Mouse (Mus musculus) myocyte (in vitro differentiated cells): ENCODE measurements around the gene 4931428L18Rik. TPM values are rescaled to one million over a fixed set of nuclear protein-coding genes. Genes with fewer than 3 reads are reported as not detected.

Experiments used
- H3K27me3 ChIP-seq: one replicate; pipeline ENCODE4 v1.6.1; 2011; ENCODE audit not compliant: control insufficient read depth, insufficient read depth, insufficient read length
- H3K36me3 ChIP-seq: one replicate; pipeline ENCODE4 v1.6.1; 2011; ENCODE audit not compliant: control insufficient read depth, insufficient read depth
- H3K4me2 ChIP-seq: one replicate; pipeline ENCODE4 v1.6.1; 2011; ENCODE audit warnings: low read depth, control low read depth
- H3K4me3 ChIP-seq: one replicate; pipeline ENCODE4 v1.5.1; 2011; ENCODE audit warnings: mild to moderate bottlenecking, control low read depth, moderate library complexity
- H3K79me2 ChIP-seq: one replicate; pipeline ENCODE4 v1.6.1; 2011; ENCODE audit not compliant: control insufficient read depth, insufficient read depth
- H3ac ChIP-seq: one replicate; pipeline ENCODE4 v1.6.1; 2011; ENCODE audit not compliant: control insufficient read depth, insufficient read length
- CEBPB ChIP-seq: IDR thresholded peaks from 2 replicates; pipeline ENCODE4 v1.6.1; 2011; ENCODE audit warnings: mild to moderate bottlenecking, moderate library complexity; ENCODE audit not compliant: poor library complexity, insufficient read depth, severe bottlenecking
- E2F4 ChIP-seq: IDR thresholded peaks from one replicate; pipeline ENCODE4 v1.6.1; 2011; ENCODE audit warnings: mild to moderate bottlenecking, control low read depth, moderate library complexity; ENCODE audit not compliant: insufficient read depth
- MAX ChIP-seq: IDR thresholded peaks from one replicate; pipeline ENCODE4 v1.6.1; 2011; ENCODE audit warnings: low read depth, mild to moderate bottlenecking, control low read depth
- MYOD1 ChIP-seq, 3 experiments: IDR thresholded peaks; one replicate each; pipeline ENCODE4 v1.6.1; 2011; ENCODE audit warnings: control low read depth in 2 of 3, low read depth in 2 of 3, mild to moderate bottlenecking in 2 of 3, moderate library complexity in 1 of 3; ENCODE audit not compliant: insufficient read length in 2 of 3, control insufficient read depth in 1 of 3
- MYOG ChIP-seq, 3 experiments: IDR thresholded peaks; one replicate each; pipeline ENCODE4 v1.6.1; 2011; ENCODE audit warnings: control low read depth in 2 of 3, low read depth in 2 of 3, mild to moderate bottlenecking in 2 of 3; ENCODE audit not compliant: insufficient read length in 2 of 3, control insufficient read depth in 1 of 3, insufficient read depth in 1 of 3
- POLR2A ChIP-seq: IDR thresholded peaks from one replicate; pipeline ENCODE4 v1.6.1; 2011; ENCODE audit warnings: low read depth, mild to moderate bottlenecking, control low read depth, moderate library complexity; ENCODE audit not compliant: insufficient read length
- POLR2AphosphoS2 ChIP-seq: IDR thresholded peaks from one replicate; pipeline ENCODE4 v1.6.1; 2011; ENCODE audit warnings: low read depth, control low read depth; ENCODE audit not compliant: insufficient read length
- REST ChIP-seq: IDR thresholded peaks from one replicate; pipeline ENCODE4 v1.6.1; 2011; ENCODE audit warnings: mild to moderate bottlenecking, control low read depth, moderate library complexity; ENCODE audit not compliant: insufficient read depth, insufficient read length
- SRF ChIP-seq: IDR thresholded peaks from one replicate; pipeline ENCODE4 v1.6.1; 2011; ENCODE audit warnings: low read depth; ENCODE audit not compliant: control insufficient read depth, insufficient read length
- TCF12 ChIP-seq: IDR thresholded peaks from one replicate; pipeline ENCODE4 v1.6.1; 2011; ENCODE audit warnings: mild to moderate bottlenecking, control low read depth; ENCODE audit not compliant: poor library complexity, insufficient read depth, severe bottlenecking
- TCF3 ChIP-seq: IDR thresholded peaks from one replicate; pipeline ENCODE4 v1.6.1; 2011; ENCODE audit warnings: low read depth, control low read depth; ENCODE audit not compliant: insufficient read length
- USF1 ChIP-seq: IDR thresholded peaks from one replicate; pipeline ENCODE4 v1.6.1; 2011; ENCODE audit warnings: low read depth, mild to moderate bottlenecking, control low read depth, moderate library complexity
- polyA plus RNA-seq: library from polyadenylated mRNA; unstranded; fragments of >200 nt; fragmentation: generic; extraction: Trizol; gene quantifications from one replicate; pipeline ENCODE4 v1.2.1, GENCODE M21; 2012; ENCODE audit warnings: missing spikeins

The 4931428L18Rik gene
- polyA plus RNA-seq, 1 experiment = 0.16 TPM

- Histone ChIP-seq H3K4me2 (peak overlapping the region; percentile 5), H3K79me2 (no peaks in the 10 kb centered on the region), H3K36me3 (no peaks in the 10 kb centered on the region), H3K4me3 (no peak overlapping the region), H3K27me3 (no peaks in the 10 kb centered on the region), H3ac (no peak overlapping the region)
- TF ChIP-seq USF1 = no peak
- no peak for TF ChIP-seq MYOG (IDR thresholded peaks at IDR 0.05; ENCODE audit: control insufficient read depth in 1 of 3, insufficient read depth in 1 of 3, insufficient read length in 2 of 3, low read depth in 2 of 3)
- TF ChIP-seq E2F4 = no peak
- no peak for TF ChIP-seq REST
- TF ChIP-seq TCF3 = no peak
- no peak for TF ChIP-seq POLR2A
- no peak for TF ChIP-seq MAX
- TF ChIP-seq CEBPB = no peak
- no peak for TF ChIP-seq TCF12
- TF ChIP-seq POLR2AphosphoS2 = no peak
- TF ChIP-seq SRF = no peak
- no peak for TF ChIP-seq MYOD1 (IDR thresholded peaks at IDR 0.05; ENCODE audit: control insufficient read depth in 1 of 3, insufficient read length in 2 of 3, low read depth in 2 of 3)
Measured at GRCm38 (mm10) chr1:31153793-31154349, 68.6 kb downstream of the 4931428L18Rik start.

GRCm38 (mm10) chr1:31152799-31153426 lies 69.6 kb downstream of the 4931428L18Rik start:
- H3ac ChIP-seq = no peak overlapping the region
- no peaks in the 10 kb centered on the region for H3K27me3 ChIP-seq
- H3K4me3 ChIP-seq = no peak overlapping the region
- H3K36me3 ChIP-seq = no peaks in the 10 kb centered on the region
- no peak overlapping the region for H3K4me2 ChIP-seq
- TF ChIP-seq TCF3 (no peak), POLR2A (no peak), MAX (no peak), SRF (no peak)
- H3K79me2 ChIP-seq = no peaks in the 10 kb centered on the region

GRCm38 (mm10) chr1:31150546-31150945 lies 71.9 kb downstream of the 4931428L18Rik start:
- no peak for TF ChIP-seq MYOG (IDR thresholded peaks at IDR 0.05; ENCODE audit: control insufficient read depth in 1 of 3, insufficient read depth in 1 of 3, insufficient read length in 2 of 3, low read depth in 2 of 3)
- TF ChIP-seq POLR2A = no peak
- TF ChIP-seq MYOD1 (IDR thresholded peaks at IDR 0.05; ENCODE audit: control insufficient read depth in 1 of 3, insufficient read length in 2 of 3, low read depth in 2 of 3) = no peak
- TF ChIP-seq TCF12 = no peak
- TF ChIP-seq SRF = no peak
- no peak for TF ChIP-seq TCF3
- TF ChIP-seq CEBPB = no peak
- TF ChIP-seq REST = no peak
- no peak for TF ChIP-seq USF1
- no peak for TF ChIP-seq MAX
- no peak for TF ChIP-seq E2F4
- H3K27me3 ChIP-seq = no peaks in the 10 kb centered on the region
- no peaks in the 10 kb centered on the region for H3K79me2 ChIP-seq
- H3K36me3 ChIP-seq = no peaks in the 10 kb centered on the region
- no peak overlapping the region for H3K4me2 ChIP-seq
- no peak overlapping the region for H3K4me3 ChIP-seq
- no peak overlapping the region for H3ac ChIP-seq

GRCm38 (mm10) chr1:31149671-31150070 lies 72.8 kb downstream of the 4931428L18Rik start:
- Histone ChIP-seq H3K36me3 (no peaks in the 10 kb centered on the region), H3ac (no peak overlapping the region)

More at GRCm38 (mm10) chr1:31149671-31150070, 72.8 kb downstream of the 4931428L18Rik start:
- H3K27me3 ChIP-seq = no peaks in the 10 kb centered on the region
- H3K79me2 ChIP-seq = no peaks in the 10 kb centered on the region
- TF ChIP-seq POLR2A (no peak), TCF3 (no peak), MAX (no peak), REST (no peak), MYOG (IDR thresholded peaks at IDR 0.05; ENCODE audit: control insufficient read depth in 1 of 3, insufficient read depth in 1 of 3, insufficient read length in 2 of 3, low read depth in 2 of 3) (no peak), POLR2AphosphoS2 (no peak), MYOD1 (IDR thresholded peaks at IDR 0.05; ENCODE audit: control insufficient read depth in 1 of 3, insufficient read length in 2 of 3, low read depth in 2 of 3) (no peak), SRF (no peak), USF1 (no peak), E2F4 (no peak), TCF12 (no peak), CEBPB (no peak)
- no peak overlapping the region for H3K4me2 ChIP-seq
- no peak overlapping the region for H3K4me3 ChIP-seq
